Mouse (Mus musculus): ENCODE results near the gene Slc16a8. TPM values are rescaled to one million over a fixed set of nuclear protein-coding genes. Genes with fewer than 3 reads are reported as not detected.
A peak's percentile ranks its signal among the peaks of the same experiment; 100 is the strongest.

Gene Slc16a8
- polyA plus RNA-seq, 1 experiment from 2014 or later, result 0.13 TPM

GRCm38 (mm10) chr15:79261757-79262156 is 7.2 kb upstream of the Slc16a8 start:
- TF ChIP-seq CTCF (IDR thresholded peaks at IDR 0.05) (no peak), EP300 (IDR thresholded peaks at IDR 0.05) (no peak)
- peak overlapping the region; percentile 91 for H3K4me2 ChIP-seq (replicated peaks; ENCODE audit: low read depth, low read length)
- peak overlapping the region; percentile 8; the same call in 1 of the 2 replicates for H3K9ac ChIP-seq (replicated peaks; ENCODE audit: low read depth)
- H3K4me3 ChIP-seq (ENCODE audit: low read depth, low read length), result peak overlapping the region; percentile 38
- peaks cover 30% of the 10 kb centered on the region for H3K27me3 ChIP-seq (replicated peaks; ENCODE audit: insufficient read depth, low read length)
- ATAC-seq (peak; percentile 29; the same call in 1 of the 2 replicates), DNase-seq (ENCODE audit: low spot score) (no peak)
- H3K9me3 ChIP-seq (ENCODE audit: low read length), result no peaks in the 10 kb centered on the region
- no peaks in the 10 kb centered on the region for H3K36me3 ChIP-seq (ENCODE audit: insufficient read depth, low read length)
- 0% methylated on average over 15 of the region's 28 CpGs for WGBS
- H3K27ac ChIP-seq (ENCODE audit: low read length), result no peak overlapping the region
- peaks cover 4% of the 10 kb centered on the region; the same call in 1 of the 2 replicates for H3K4me1 ChIP-seq (ENCODE audit: insufficient read depth, low read depth, low read length)

GRCm38 (mm10) chr15:79261095-79261725 is 6.6 kb upstream of the Slc16a8 start:
- Histone ChIP-seq H3K36me3 (ENCODE audit: insufficient read depth, low read length) (no peaks in the 10 kb centered on the region), H3K9me3 (ENCODE audit: low read length) (no peaks in the 10 kb centered on the region), H3K9ac (replicated peaks; ENCODE audit: low read depth) (peak overlapping the region; percentile 8; the same call in 1 of the 2 replicates), H3K27ac (ENCODE audit: low read length) (no peak overlapping the region), H3K4me3 (ENCODE audit: low read depth, low read length) (peak overlapping the region; percentile 38), H3K27me3 (replicated peaks; ENCODE audit: insufficient read depth, low read length) (peaks cover 30% of the 10 kb centered on the region), H3K4me2 (replicated peaks; ENCODE audit: low read depth, low read length) (peak overlapping the region; percentile 91), H3K4me1 (ENCODE audit: insufficient read depth, low read depth, low read length) (peaks cover 4% of the 10 kb centered on the region; the same call in 1 of the 2 replicates)
- 1% methylated on average over 30 of the region's 62 CpGs for WGBS
- no peak for TF ChIP-seq CTCF (IDR thresholded peaks at IDR 0.05)
- no peak for TF ChIP-seq EP300 (IDR thresholded peaks at IDR 0.05)
- peak; percentile 70 for ATAC-seq
- peak; percentile 49 for DNase-seq (ENCODE audit: low spot score)

GRCm38 (mm10) chr15:79258521-79258920 is 4.0 kb upstream of the Slc16a8 start:
- DNase-seq (ENCODE audit: low spot score), result no peak
- Histone ChIP-seq H3K4me3 (ENCODE audit: low read depth, low read length) (no peak overlapping the region), H3K27me3 (replicated peaks; ENCODE audit: insufficient read depth, low read length) (peaks cover 29% of the 10 kb centered on the region), H3K4me2 (replicated peaks; ENCODE audit: low read depth, low read length) (no peak overlapping the region), H3K4me1 (ENCODE audit: insufficient read depth, low read depth, low read length) (peaks cover 4% of the 10 kb centered on the region; the same call in 1 of the 2 replicates), H3K9ac (replicated peaks; ENCODE audit: low read depth) (no peak overlapping the region), H3K36me3 (ENCODE audit: insufficient read depth, low read length) (no peaks in the 10 kb centered on the region), H3K9me3 (ENCODE audit: low read length) (no peaks in the 10 kb centered on the region), H3K27ac (ENCODE audit: low read length) (no peak overlapping the region)
- no peak for ATAC-seq
- 26% methylated on average over 16 of the region's 17 CpGs for WGBS
- TF ChIP-seq CTCF (IDR thresholded peaks at IDR 0.05), result no peak
- TF ChIP-seq EP300 (IDR thresholded peaks at IDR 0.05), result no peak

- peak overlapping the region; percentile 58 for H3K4me2 ChIP-seq (replicated peaks; ENCODE audit: low read depth, low read length)
- DNase-seq (ENCODE audit: low spot score) (no peak), ATAC-seq (no peak)
- H3K27ac ChIP-seq (ENCODE audit: low read length), result no peak overlapping the region
- H3K9ac ChIP-seq (replicated peaks; ENCODE audit: low read depth), result no peak overlapping the region
- H3K9me3 ChIP-seq (ENCODE audit: low read length), result no peaks in the 10 kb centered on the region
- no peaks in the 10 kb centered on the region for H3K36me3 ChIP-seq (ENCODE audit: insufficient read depth, low read length)
- TF ChIP-seq EP300 (IDR thresholded peaks at IDR 0.05) (no peak), CTCF (IDR thresholded peaks at IDR 0.05) (no peak)
- H3K4me3 ChIP-seq (ENCODE audit: low read depth, low read length), result peak overlapping the region; percentile 21; the same call in 1 of the 2 replicates
- peaks cover 10% of the 10 kb centered on the region; the same call in 1 of the 2 replicates for H3K4me1 ChIP-seq (ENCODE audit: insufficient read depth, low read depth, low read length)
- 0 out of 2 replicates have a peak, but pooled peaks cover 16% of the 10 kb centered on the region for H3K27me3 ChIP-seq (replicated peaks; ENCODE audit: insufficient read depth, low read length)
- 36% methylated on average over 22 of the region's 24 CpGs for WGBS
Measured at GRCm38 (mm10) chr15:79252580-79252979, 2.0 kb downstream of the Slc16a8 start.

GRCm38 (mm10) chr15:79251781-79252491 is 2.6 kb downstream of the Slc16a8 start:
- H3K4me3 ChIP-seq (ENCODE audit: low read depth, low read length), result peak overlapping the region; percentile 21
- WGBS, result 7% methylated on average over 60 of the region's 61 CpGs
- peak; percentile 32 for ATAC-seq

GRCm38 (mm10) chr15:79251168-79251567 is 3.4 kb downstream of the Slc16a8 start:
- ATAC-seq, result no peak
- 59% methylated on average over 7 of the region's 7 CpGs for WGBS
- H3K4me2 ChIP-seq (replicated peaks; ENCODE audit: low read depth, low read length), result no peak overlapping the region
- 0 out of 2 replicates have a peak, but pooled peaks cover 16% of the 10 kb centered on the region for H3K27me3 ChIP-seq (replicated peaks; ENCODE audit: insufficient read depth, low read length)
- no peaks in the 10 kb centered on the region for H3K36me3 ChIP-seq (ENCODE audit: insufficient read depth, low read length)
- H3K9me3 ChIP-seq (ENCODE audit: low read length), result no peaks in the 10 kb centered on the region
- no peak overlapping the region for H3K4me3 ChIP-seq (ENCODE audit: low read depth, low read length)
- H3K9ac ChIP-seq (replicated peaks; ENCODE audit: low read depth), result no peak overlapping the region
- TF ChIP-seq CTCF (IDR thresholded peaks at IDR 0.05) (no peak), EP300 (IDR thresholded peaks at IDR 0.05) (no peak)
- H3K4me1 ChIP-seq (ENCODE audit: insufficient read depth, low read depth, low read length), result peaks cover 10% of the 10 kb centered on the region; the same call in 1 of the 2 replicates
- H3K27ac ChIP-seq (ENCODE audit: low read length), result no peak overlapping the region
- no peak for DNase-seq (ENCODE audit: low spot score)

More at GRCm38 (mm10) chr15:79251781-79252491, 2.6 kb downstream of the Slc16a8 start:
- H3K36me3 ChIP-seq (ENCODE audit: insufficient read depth, low read length), result no peaks in the 10 kb centered on the region
- no peak overlapping the region for H3K27ac ChIP-seq (ENCODE audit: low read length)
- no peak for DNase-seq (ENCODE audit: low spot score)
- H3K9me3 ChIP-seq (ENCODE audit: low read length), result no peaks in the 10 kb centered on the region
- peak overlapping the region; percentile 58 for H3K4me2 ChIP-seq (replicated peaks; ENCODE audit: low read depth, low read length)
- 0 out of 2 replicates have a peak, but pooled peaks cover 16% of the 10 kb centered on the region for H3K27me3 ChIP-seq (replicated peaks; ENCODE audit: insufficient read depth, low read length)
- H3K4me1 ChIP-seq (ENCODE audit: insufficient read depth, low read depth, low read length), result peaks cover 10% of the 10 kb centered on the region; the same call in 1 of the 2 replicates
- peak; percentile 44 for TF ChIP-seq CTCF (IDR thresholded peaks at IDR 0.05)
- TF ChIP-seq EP300 (IDR thresholded peaks at IDR 0.05), result no peak
- H3K9ac ChIP-seq (replicated peaks; ENCODE audit: low read depth), result no peak overlapping the region

Measured in lung, postnatal 0 days (tissue).